Mouse (Mus musculus): ENCODE measurements at regions not wholly inside any gene's neighbourhood (a gene's known extent, or its start where the extent isn't known, plus 50 kb on each side); places are given as distances from the start of the nearest gene placed in this dataset.

- no peak for DNase-seq (ENCODE audit: low spot score in 2 of 2)
Measured at GRCm38 (mm10) chr12:107723062-107723859, 234.8 kb downstream of the 3110018I06Rik start.

- no peak for DNase-seq (ENCODE audit: low spot score in 2 of 2)
Measured at GRCm38 (mm10) chr12:107723860-107724320, 235.5 kb downstream of the 3110018I06Rik start.

- DNase-seq (ENCODE audit: low spot score in 2 of 2): no peak
Measured at GRCm38 (mm10) chr12:107724467-107724866, 236.0 kb downstream of the 3110018I06Rik start.

- DNase-seq (ENCODE audit: low spot score in 2 of 2): no peak
Measured at GRCm38 (mm10) chr12:107728865-107729264, 240.4 kb downstream of the 3110018I06Rik start.

GRCm38 (mm10) chr12:107729301-107729700 is 240.9 kb downstream of the 3110018I06Rik start:
- DNase-seq (ENCODE audit: low spot score in 2 of 2): peak in 1 of 2 experiments; percentile 3

GRCm38 (mm10) chr12:107730940-107731339 is 242.5 kb downstream of the 3110018I06Rik start:
- DNase-seq (ENCODE audit: low spot score in 2 of 2): no peak

GRCm38 (mm10) chr12:107734536-107734935 is 246.1 kb downstream of the 3110018I06Rik start:
- DNase-seq (ENCODE audit: low spot score in 2 of 2): no peak

GRCm38 (mm10) chr12:107742641-107743040 is 254.2 kb downstream of the 3110018I06Rik start:
- no peak for DNase-seq (ENCODE audit: low spot score in 2 of 2)

- no peak for DNase-seq (ENCODE audit: low spot score in 2 of 2)
Measured at GRCm38 (mm10) chr12:107744822-107745221, 256.4 kb downstream of the 3110018I06Rik start.

- no peak for DNase-seq (ENCODE audit: low spot score in 2 of 2)
Measured at GRCm38 (mm10) chr12:107748481-107749380, 254.7 kb downstream of the Bcl11b start.

GRCm38 (mm10) chr12:107749381-107750085 is 253.9 kb downstream of the Bcl11b start:
- DNase-seq (ENCODE audit: low spot score in 2 of 2): no peak

GRCm38 (mm10) chr12:107750285-107750927 is 253.0 kb downstream of the Bcl11b start:
- no peak for DNase-seq (ENCODE audit: low spot score in 2 of 2)

- no peak for DNase-seq (ENCODE audit: low spot score in 2 of 2)
Measured at GRCm38 (mm10) chr12:107752126-107752525, 251.3 kb downstream of the Bcl11b start.

- DNase-seq (ENCODE audit: low spot score in 2 of 2): no peak
Measured at GRCm38 (mm10) chr12:107752587-107752986, 250.8 kb downstream of the Bcl11b start.

GRCm38 (mm10) chr12:107753022-107753421 is 250.4 kb downstream of the Bcl11b start:
- no peak for DNase-seq (ENCODE audit: low spot score in 2 of 2)

- DNase-seq (ENCODE audit: low spot score in 2 of 2): no peak
Measured at GRCm38 (mm10) chr12:107753536-107753935, 249.9 kb downstream of the Bcl11b start.

- DNase-seq (ENCODE audit: low spot score in 2 of 2): no peak
Measured at GRCm38 (mm10) chr12:107754885-107755284, 248.5 kb downstream of the Bcl11b start.

GRCm38 (mm10) chr12:107755820-107756517 is 247.4 kb downstream of the Bcl11b start:
- DNase-seq (ENCODE audit: low spot score in 2 of 2): no peak

GRCm38 (mm10) chr12:107757184-107757583 is 246.2 kb downstream of the Bcl11b start:
- DNase-seq (ENCODE audit: low spot score in 2 of 2): no peak

- DNase-seq (ENCODE audit: low spot score in 2 of 2): no peak
Measured at GRCm38 (mm10) chr12:107757996-107758791, 245.2 kb downstream of the Bcl11b start.
